Mouse (Mus musculus): ENCODE data around the gene Zc3h12c.

The Zc3h12c gene

GRCm38 (mm10) chr9:52167863-52168685 is at the start of gene Zc3h12c:
Gene Zc3h12c (minus strand): TSS chr9:52168572.
- peak; percentile 80 for DNase-seq

GRCm38 (mm10) chr9:52217636-52218035 is 49.3 kb upstream of the Zc3h12c start:
- DNase-seq: peak; percentile 7

GRCm38 (mm10) chr9:52215291-52215690 is 46.9 kb upstream of the Zc3h12c start:
- DNase-seq: no peak

GRCm38 (mm10) chr9:52212416-52212815 is 44.0 kb upstream of the Zc3h12c start:
- DNase-seq: no peak

GRCm38 (mm10) chr9:52208510-52209030 is 40.2 kb upstream of the Zc3h12c start:
- no peak for DNase-seq

GRCm38 (mm10) chr9:52203189-52203588 is 34.8 kb upstream of the Zc3h12c start:
- DNase-seq: no peak

- DNase-seq: no peak
These were observed 31.9 kb upstream of the Zc3h12c start for GRCm38 (mm10) chr9:52200271-52200670.

- no peak for DNase-seq
These were observed 27.5 kb upstream of the Zc3h12c start for GRCm38 (mm10) chr9:52195853-52196252.

- DNase-seq: no peak
These were observed 25.5 kb upstream of the Zc3h12c start for GRCm38 (mm10) chr9:52193851-52194250.

- DNase-seq: no peak
These were observed 22.5 kb upstream of the Zc3h12c start for GRCm38 (mm10) chr9:52190907-52191306.

- no peak for DNase-seq
These were observed 19.7 kb upstream of the Zc3h12c start for GRCm38 (mm10) chr9:52188106-52188505.

- no peak for DNase-seq
These were observed 18.0 kb upstream of the Zc3h12c start for GRCm38 (mm10) chr9:52186296-52186941.

DNA sequence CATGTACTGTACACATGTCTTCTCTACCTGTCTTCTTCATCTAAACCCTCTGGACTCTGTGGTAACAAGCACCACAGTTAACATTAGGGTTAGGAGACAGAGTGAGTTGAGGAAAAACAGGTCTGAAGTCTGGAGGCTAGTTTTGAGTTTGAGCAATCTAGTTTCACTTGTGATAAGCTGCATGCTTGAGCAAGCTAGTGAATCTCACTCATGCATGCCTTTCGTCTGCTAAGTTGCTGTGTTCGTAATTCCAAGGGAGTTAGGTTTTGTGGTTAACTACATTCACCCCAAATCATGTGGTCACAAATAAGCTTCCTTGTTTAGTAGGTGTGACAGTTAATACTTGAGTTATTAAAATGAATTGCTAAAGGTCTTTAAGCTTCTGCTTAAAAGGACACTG is 13.0 kb upstream of the Zc3h12c start:
- DNase-seq: no peak

GRCm38 (mm10) chr9:52180851-52181250 is 12.5 kb upstream of the Zc3h12c start:
- no peak for DNase-seq

DNA sequence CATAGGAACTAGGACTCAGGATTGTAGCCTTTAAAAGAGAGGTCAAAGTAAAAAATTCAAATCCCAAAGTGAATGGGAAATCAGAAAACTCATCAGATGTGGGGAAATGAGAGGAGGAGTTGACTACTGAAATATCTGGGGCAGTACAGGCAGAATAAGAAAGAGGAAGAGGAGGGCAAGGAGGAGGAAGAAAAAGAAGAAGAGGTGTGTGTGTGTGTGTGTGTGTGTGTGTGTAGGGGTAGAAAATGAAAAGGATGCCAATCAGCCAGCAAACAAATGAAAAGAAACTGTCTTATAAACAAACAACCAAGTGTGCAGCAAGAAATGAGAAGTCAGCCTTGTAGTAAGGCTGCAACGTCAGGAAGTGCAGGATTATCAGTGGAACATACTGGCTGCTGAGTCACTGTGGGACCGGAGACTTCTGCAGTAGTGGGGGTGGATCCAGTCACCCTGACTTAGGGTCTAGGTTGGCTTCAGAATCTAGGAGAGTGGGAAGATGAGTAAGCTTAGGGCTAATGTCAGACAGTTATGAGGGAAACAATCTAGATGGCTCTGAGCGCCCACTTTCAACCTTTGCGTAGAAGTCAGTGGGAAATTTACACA is 7.0 kb upstream of the Zc3h12c start:
- no peak for DNase-seq

DNA sequence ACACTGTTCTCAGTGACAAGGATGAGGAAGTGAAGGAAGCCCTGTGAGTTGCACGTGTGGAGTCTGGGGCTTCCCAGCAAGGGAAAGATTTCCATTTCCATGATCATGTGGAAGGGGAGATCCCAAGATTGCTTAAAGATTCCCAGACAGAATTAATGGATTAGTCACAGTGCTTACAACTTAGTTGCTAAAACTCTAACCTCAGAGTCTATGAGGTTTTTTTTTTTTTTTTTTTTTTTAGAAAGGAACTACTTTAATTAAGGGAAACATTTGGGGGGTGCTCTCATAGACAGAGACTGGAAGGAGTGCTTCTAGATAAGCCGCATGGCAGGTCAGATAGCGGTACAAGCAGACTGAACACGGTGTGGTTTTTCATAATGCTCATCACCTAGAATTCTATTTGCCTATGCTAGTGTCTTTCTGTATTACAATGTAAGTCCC is 6.3 kb upstream of the Zc3h12c start:
- no peak for DNase-seq

GRCm38 (mm10) chr9:52173937-52174336 is 5.6 kb upstream of the Zc3h12c start:
- no peak for DNase-seq

- no peak for DNase-seq
These were observed 4.2 kb upstream of the Zc3h12c start for GRCm38 (mm10) chr9:52172550-52172949.

DNA sequence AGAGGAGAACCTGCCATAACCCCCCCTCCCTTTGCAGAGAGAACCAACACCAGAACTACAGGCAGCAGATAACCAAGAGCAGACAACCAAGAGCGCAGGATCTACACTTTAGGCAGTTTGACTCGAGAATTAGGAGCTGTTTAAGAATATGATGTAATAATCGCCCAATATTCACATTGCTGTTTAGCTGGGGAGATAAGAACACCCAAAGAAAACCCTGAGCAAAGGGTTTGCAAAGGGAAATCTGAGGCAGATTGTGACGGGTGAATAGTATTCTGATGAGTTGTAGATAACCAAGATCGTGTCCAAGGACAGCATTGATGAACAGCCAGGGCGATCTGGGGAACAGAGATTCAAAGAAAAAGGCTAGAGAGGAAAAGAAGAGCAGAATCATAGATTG is 2.3 kb upstream of the Zc3h12c start:
- DNase-seq: no peak

DNA sequence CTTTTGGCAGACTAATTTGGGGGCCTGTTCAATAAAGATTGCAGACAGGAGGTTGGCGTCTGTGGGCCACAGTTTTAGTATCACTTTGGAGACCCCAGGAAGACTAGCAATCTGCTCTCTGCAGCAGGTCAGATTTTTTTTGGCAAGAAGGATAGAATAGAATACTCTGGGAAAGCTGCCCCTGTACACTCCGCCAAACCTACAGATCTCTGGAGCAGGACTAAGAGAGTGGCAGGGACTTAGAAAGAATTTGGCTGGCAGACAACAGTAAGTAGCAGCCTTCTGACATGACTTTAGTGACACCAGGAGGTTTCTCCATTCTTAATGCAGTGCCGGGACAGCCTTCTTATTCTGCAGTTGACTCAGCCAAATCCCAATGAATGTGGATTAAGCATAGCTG is 1.8 kb upstream of the Zc3h12c start:
- no peak for DNase-seq

DNA sequence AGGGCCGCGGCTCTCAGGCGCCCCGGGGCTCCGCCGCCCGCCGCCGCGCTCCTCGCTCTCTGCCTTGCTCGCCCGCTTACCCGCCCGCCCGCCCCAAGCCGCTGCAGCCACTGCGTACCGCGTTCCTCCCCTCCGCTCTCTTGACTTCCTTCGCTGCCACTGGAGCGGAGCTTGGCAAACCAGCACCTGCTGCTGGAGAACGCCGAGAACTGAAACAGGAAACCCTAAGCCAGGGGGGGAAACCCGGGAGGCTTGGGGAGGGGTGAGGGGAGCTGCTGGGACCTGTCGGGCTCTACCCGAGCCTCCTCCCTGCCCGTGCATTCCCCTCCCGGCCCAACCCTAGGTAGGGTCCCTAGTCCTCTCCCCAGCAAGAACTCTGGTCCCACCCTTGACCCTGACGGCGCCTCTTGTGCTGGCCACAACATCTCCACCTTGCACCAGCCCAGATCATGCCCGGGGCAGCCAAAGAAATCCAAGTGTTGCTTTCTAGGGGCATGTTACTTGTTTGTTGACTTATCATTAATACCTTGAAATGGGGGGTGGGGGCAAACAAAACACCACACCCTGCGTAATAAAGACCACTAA is 406 bp upstream of the Zc3h12c start:
- peak; percentile 85 for DNase-seq

DNA sequence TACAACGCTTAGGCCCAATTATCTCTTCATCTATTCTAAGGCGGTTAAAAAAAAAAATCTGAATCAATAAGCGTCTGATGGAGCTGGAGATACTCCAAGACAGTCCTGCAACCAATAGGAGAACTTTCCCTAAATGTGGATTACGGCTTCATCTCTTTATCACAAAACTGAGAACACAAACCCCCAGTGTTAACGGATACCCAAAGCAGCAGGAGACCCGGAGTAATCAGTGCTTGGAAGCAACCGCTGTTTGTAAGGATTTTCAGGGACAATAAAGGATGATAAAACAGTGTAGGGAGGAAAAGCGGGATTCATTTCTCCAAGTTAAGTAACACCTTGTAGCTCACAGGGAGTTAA is 888 bp downstream of the Zc3h12c start:
- DNase-seq: no peak

GRCm38 (mm10) chr9:52167084-52167483 is 1.3 kb downstream of the Zc3h12c start:
- DNase-seq: peak; percentile 16
